Mouse (Mus musculus): Measurements from ENCODE around the gene Fam126a.

- TF ChIP-seq POLR2A (IDR thresholded peaks at IDR 0.05; ENCODE audit: extremely low read depth, insufficient read depth, low read length) = no peak
- TF ChIP-seq CTCF (IDR thresholded peaks at IDR 0.05; ENCODE audit: extremely low read depth, insufficient read depth, low read length) = no peak
Observed at GRCm38 (mm10) chr5:24018621-24019261, 11.7 kb downstream of the Fam126a start.

Data from cortical plate, adult 2 months (tissue).